Mouse (Mus musculus): Measurements from ENCODE around the gene Shb. TPM values are rescaled to one million over a fixed set of nuclear protein-coding genes. Genes with fewer than 3 reads are reported as not detected.

Shb gene
- 6.6 and 8.3 TPM in 2 replicates for polyA plus RNA-seq (2016; fragmentation: Nextera tagmentation; extraction: Ambion mirVana)

DNA sequence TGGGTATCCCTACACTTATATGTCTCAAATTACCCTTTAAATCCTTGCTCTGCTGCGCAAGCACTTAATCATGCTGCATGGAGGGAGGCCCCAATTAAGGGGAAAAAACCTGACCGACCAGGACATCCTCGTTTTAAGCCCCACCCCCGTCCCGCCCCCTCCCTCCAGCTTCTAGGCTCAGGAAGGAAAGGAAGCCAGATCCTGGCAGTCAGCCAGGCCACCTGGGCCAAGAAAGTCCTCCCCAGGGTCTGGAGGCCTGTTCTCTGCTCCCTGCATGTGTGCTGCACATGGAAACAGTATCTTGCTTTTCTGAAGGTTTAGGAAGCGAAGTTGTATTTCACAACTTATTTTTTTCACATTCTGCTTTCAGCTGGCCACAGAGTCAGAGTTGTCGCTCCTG, at the start of gene Shb:
Shb (minus strand) TSS at position 96 of the 400 bp plus-strand sequence.
- Histone ChIP-seq H3K36me3 (no peaks in the 10 kb centered on the region), H3K4me1 (replicated peaks) (peaks cover 61% of the 10 kb centered on the region), H3K4me3 (replicated peaks) (peak within 1 kb of the TSS; percentile 61), H3K27ac (peak within 1 kb of the TSS; percentile 94), H3K9me3 (no peaks in the 10 kb centered on the region), H3K9ac (replicated peaks) (no peak within 1 kb of the TSS), H3K4me2 (peak within 1 kb of the TSS; percentile 95), H3K27me3 (no peaks in the 10 kb centered on the region)
- WGBS = 1% methylated on average over 7 of the region's 7 CpGs
- ATAC-seq (ENCODE audit: insufficient number of reproducible peaks, insufficient read depth, low FRiP score, low TSS enrichment, low read depth) = peak; percentile 56; the same call in 1 of the 2 replicates

- H3K4me3 ChIP-seq (replicated peaks) = no peak overlapping the region
- no peaks in the 10 kb centered on the region for H3K9me3 ChIP-seq
- ATAC-seq (ENCODE audit: insufficient number of reproducible peaks, insufficient read depth, low FRiP score, low TSS enrichment, low read depth) = no peak
- H3K4me1 ChIP-seq (replicated peaks) = peaks cover 34% of the 10 kb centered on the region
- no peaks in the 10 kb centered on the region for H3K36me3 ChIP-seq
- peaks cover 29% of the 10 kb centered on the region for H3K27me3 ChIP-seq
- 82% methylated on average over 6 of the region's 6 CpGs for WGBS
- no peak overlapping the region for H3K4me2 ChIP-seq
- no peak overlapping the region for H3K9ac ChIP-seq (replicated peaks)
- H3K27ac ChIP-seq = no peak overlapping the region
Measured at GRCm38 (mm10) chr4:45581095-45581494, 48.8 kb upstream of the Shb start.

DNA sequence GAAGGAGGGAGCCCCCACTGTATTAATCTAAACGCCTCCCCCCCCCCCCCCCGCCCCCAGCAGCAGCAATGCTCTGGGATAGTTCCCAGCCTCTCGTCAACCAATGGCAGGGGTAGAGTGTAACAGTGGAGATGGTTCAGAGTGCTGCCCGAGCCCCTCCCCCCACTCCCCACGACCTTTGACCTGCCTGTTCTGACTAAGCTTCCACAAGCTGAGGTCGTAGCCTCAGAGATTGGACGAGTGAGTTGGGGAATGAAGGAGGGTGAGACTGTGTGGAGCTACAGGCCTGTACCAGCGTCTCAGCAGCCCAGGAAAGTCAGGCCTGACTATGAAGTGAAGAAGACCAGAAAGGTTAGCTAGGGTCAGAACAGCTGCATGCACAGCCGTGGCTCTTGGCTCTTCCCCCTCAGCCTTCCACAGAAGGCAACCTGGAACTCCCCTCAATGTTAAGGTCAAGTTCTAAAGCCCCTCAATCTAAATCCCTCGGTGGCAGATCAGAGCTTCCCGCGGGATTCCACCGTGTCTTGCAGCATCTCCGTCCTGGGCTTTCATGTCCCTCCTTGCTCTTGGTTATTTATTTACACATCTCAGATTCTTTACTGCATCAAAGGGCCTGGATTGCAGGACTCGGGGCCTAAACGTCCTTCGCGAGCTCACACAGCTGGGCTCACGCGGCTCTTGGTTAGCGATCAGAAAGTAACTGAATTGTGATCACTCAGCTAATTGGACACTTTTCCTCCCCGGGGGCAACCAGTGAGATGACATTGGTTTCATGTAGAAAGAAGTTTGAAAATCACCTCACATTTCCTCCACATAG, 46.5 kb upstream of the Shb start:
- Histone ChIP-seq H3K4me2 (peak overlapping the region; percentile 2; the same call in 1 of the 2 replicates), H3K36me3 (no peaks in the 10 kb centered on the region), H3K9ac (replicated peaks) (no peak overlapping the region), H3K9me3 (no peaks in the 10 kb centered on the region), H3K27me3 (peaks cover 10% of the 10 kb centered on the region; the same call in 1 of the 2 replicates), H3K4me3 (replicated peaks) (no peak overlapping the region), H3K27ac (no peak overlapping the region), H3K4me1 (replicated peaks) (peaks cover 40% of the 10 kb centered on the region)
- ATAC-seq (ENCODE audit: insufficient number of reproducible peaks, insufficient read depth, low FRiP score, low TSS enrichment, low read depth) = no peak
- 12% methylated on average over 22 of the region's 22 CpGs for WGBS

DNA sequence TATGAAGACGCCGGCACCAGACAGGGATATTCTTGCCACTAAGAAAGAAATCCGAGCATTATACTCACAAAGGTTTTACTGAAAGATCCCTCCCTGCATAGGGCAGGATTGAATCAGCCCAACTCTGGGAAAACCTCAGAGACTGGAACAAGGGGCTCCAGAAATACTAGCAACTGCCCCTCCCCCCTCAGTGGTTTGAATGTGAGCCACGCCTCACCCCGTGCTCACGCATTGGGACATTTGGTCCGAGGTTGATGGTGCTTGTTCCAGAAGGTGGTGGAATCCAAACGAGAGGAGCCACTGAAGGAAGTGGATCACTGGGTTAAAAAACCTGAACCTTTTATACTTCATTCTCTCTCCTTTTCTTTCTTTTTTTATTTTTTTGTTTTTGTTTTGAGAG, 45.4 kb upstream of the Shb start:
- H3K4me2 ChIP-seq = no peak overlapping the region
- no peak overlapping the region for H3K27ac ChIP-seq
- ATAC-seq (ENCODE audit: insufficient number of reproducible peaks, insufficient read depth, low FRiP score, low TSS enrichment, low read depth) = no peak
- peaks cover 39% of the 10 kb centered on the region for H3K4me1 ChIP-seq (replicated peaks)
- 55% methylated on average over 8 of the region's 8 CpGs for WGBS
- H3K4me3 ChIP-seq (replicated peaks) = no peak overlapping the region
- no peaks in the 10 kb centered on the region for H3K36me3 ChIP-seq
- no peaks in the 10 kb centered on the region for H3K9me3 ChIP-seq
- no peak overlapping the region for H3K9ac ChIP-seq (replicated peaks)
- H3K27me3 ChIP-seq = peaks cover 10% of the 10 kb centered on the region; the same call in 1 of the 2 replicates

GRCm38 (mm10) chr4:45574614-45575169, 42.4 kb upstream of the Shb start:
- Histone ChIP-seq H3K9ac (replicated peaks) (no peak overlapping the region), H3K4me1 (replicated peaks) (peaks cover 26% of the 10 kb centered on the region), H3K4me3 (replicated peaks) (no peak overlapping the region), H3K27me3 (no peaks in the 10 kb centered on the region), H3K36me3 (no peaks in the 10 kb centered on the region), H3K9me3 (no peaks in the 10 kb centered on the region), H3K27ac (no peak overlapping the region), H3K4me2 (peak overlapping the region; percentile 13; the same call in 1 of the 2 replicates)
- 58% methylated on average over 15 of the region's 15 CpGs for WGBS
- ATAC-seq (ENCODE audit: insufficient number of reproducible peaks, insufficient read depth, low FRiP score, low TSS enrichment, low read depth) = no peak

GRCm38 (mm10) chr4:45569521-45569920, 37.3 kb upstream of the Shb start:
- H3K9ac ChIP-seq (replicated peaks) = no peak overlapping the region
- no peak for ATAC-seq (ENCODE audit: insufficient number of reproducible peaks, insufficient read depth, low FRiP score, low TSS enrichment, low read depth)
- H3K27me3 ChIP-seq = no peaks in the 10 kb centered on the region
- WGBS = 65% methylated on average over 5 of the region's 5 CpGs
- no peak overlapping the region for H3K4me2 ChIP-seq
- H3K4me3 ChIP-seq (replicated peaks) = no peak overlapping the region
- no peaks in the 10 kb centered on the region; the same call in 1 of the 2 replicates for H3K4me1 ChIP-seq (replicated peaks)
- no peaks in the 10 kb centered on the region for H3K36me3 ChIP-seq
- H3K27ac ChIP-seq = no peak overlapping the region
- no peaks in the 10 kb centered on the region for H3K9me3 ChIP-seq

DNA sequence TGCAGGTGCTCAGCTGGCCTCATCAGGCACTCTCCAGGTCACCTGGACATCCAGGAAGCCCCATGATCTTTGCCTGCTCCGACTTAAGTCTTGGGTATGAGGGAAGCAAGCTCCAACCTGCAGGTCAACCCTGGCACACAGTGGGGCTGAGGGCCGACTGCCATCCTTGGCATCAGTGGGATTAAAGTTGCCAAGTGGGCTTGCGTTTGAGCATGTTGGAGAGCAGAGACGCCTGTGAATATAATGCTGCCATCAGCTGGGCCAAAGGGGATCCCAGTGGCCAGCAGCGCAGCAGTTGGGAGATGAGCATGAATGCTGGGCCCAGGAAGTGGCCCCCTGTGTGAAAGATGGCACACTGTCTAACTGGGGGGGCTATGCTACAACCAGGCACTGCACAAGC, 25.9 kb upstream of the Shb start:
- H3K27me3 ChIP-seq = no peaks in the 10 kb centered on the region; the same call in 1 of the 2 replicates
- no peak overlapping the region for H3K27ac ChIP-seq
- H3K9me3 ChIP-seq = no peaks in the 10 kb centered on the region
- no peak overlapping the region for H3K4me2 ChIP-seq
- no peak for ATAC-seq (ENCODE audit: insufficient number of reproducible peaks, insufficient read depth, low FRiP score, low TSS enrichment, low read depth)
- no peaks in the 10 kb centered on the region for H3K36me3 ChIP-seq
- no peaks in the 10 kb centered on the region for H3K4me1 ChIP-seq (replicated peaks)
- H3K9ac ChIP-seq (replicated peaks) = no peak overlapping the region
- no peak overlapping the region for H3K4me3 ChIP-seq (replicated peaks)
- WGBS = 84% methylated on average over 5 of the region's 5 CpGs

DNA sequence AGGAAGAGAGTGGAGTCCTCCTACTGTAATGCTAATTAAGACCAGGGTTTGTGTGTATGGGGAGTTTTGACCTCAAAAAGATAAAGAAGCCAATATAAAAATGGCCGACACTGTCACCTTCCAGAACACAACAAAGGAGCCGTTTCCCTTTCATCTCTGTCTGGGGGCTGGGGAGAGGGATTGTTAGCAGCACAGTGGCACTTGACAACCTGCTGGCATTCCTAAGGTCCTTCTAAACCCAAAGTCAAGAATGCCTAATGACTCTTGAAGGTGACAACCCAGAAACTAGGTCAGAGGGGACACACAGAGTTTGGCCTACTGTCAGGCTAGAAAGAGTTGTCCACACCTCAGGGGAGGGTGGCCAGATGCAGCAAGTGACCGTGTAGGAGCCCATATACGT, 20.3 kb upstream of the Shb start:
- H3K27me3 ChIP-seq = no peaks in the 10 kb centered on the region
- H3K4me1 ChIP-seq (replicated peaks) = 0 out of 2 replicates have a peak, but pooled peaks cover 10% of the 10 kb centered on the region
- no peak overlapping the region for H3K4me2 ChIP-seq
- ATAC-seq (ENCODE audit: insufficient number of reproducible peaks, insufficient read depth, low FRiP score, low TSS enrichment, low read depth) = no peak
- no peak overlapping the region for H3K9ac ChIP-seq (replicated peaks)
- H3K27ac ChIP-seq = no peak overlapping the region
- H3K36me3 ChIP-seq = no peaks in the 10 kb centered on the region
- 20% methylated on average over 4 of the region's 4 CpGs for WGBS
- H3K9me3 ChIP-seq = no peaks in the 10 kb centered on the region
- no peak overlapping the region for H3K4me3 ChIP-seq (replicated peaks)

DNA sequence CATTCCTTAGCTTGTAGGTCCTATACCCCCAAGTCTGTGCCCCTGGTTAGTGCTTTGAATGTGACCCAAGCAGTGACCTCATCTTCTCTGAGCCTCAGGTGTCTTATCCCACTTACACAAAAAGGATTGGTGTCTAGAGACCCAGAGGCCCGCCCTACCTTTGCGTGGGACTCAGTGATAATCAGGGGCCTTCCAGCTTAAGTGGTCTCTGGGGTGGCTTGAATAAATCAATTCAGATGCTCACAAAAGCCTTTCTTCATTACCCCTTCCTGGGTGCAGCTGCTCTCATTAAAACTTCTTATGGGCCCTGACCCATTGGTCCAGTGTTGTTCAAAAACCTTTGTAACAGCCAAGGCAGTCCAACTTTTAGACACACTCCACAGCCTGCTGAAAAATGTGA, 18.7 kb upstream of the Shb start:
- no peak overlapping the region for H3K4me3 ChIP-seq (replicated peaks)
- no peak overlapping the region for H3K27ac ChIP-seq
- H3K27me3 ChIP-seq = no peaks in the 10 kb centered on the region
- 49% methylated on average over 2 of the region's 2 CpGs for WGBS
- H3K4me1 ChIP-seq (replicated peaks) = peaks cover 12% of the 10 kb centered on the region; the same call in 1 of the 2 replicates
- ATAC-seq (ENCODE audit: insufficient number of reproducible peaks, insufficient read depth, low FRiP score, low TSS enrichment, low read depth) = no peak
- H3K36me3 ChIP-seq = no peaks in the 10 kb centered on the region
- H3K9me3 ChIP-seq = no peaks in the 10 kb centered on the region
- no peak overlapping the region for H3K9ac ChIP-seq (replicated peaks)
- no peak overlapping the region for H3K4me2 ChIP-seq

GRCm38 (mm10) chr4:45549514-45549913, 17.2 kb upstream of the Shb start:
- Histone ChIP-seq H3K4me2 (no peak overlapping the region), H3K27me3 (no peaks in the 10 kb centered on the region), H3K27ac (no peak overlapping the region), H3K9ac (replicated peaks) (no peak overlapping the region), H3K36me3 (no peaks in the 10 kb centered on the region), H3K9me3 (0 out of 2 replicates have a peak, but pooled peaks cover 3% of the 10 kb centered on the region), H3K4me1 (replicated peaks) (peaks cover 16% of the 10 kb centered on the region; the same call in 1 of the 2 replicates), H3K4me3 (replicated peaks) (no peak overlapping the region)
- WGBS = 79% methylated on average over 5 of the region's 5 CpGs
- ATAC-seq (ENCODE audit: insufficient number of reproducible peaks, insufficient read depth, low FRiP score, low TSS enrichment, low read depth) = no peak

DNA sequence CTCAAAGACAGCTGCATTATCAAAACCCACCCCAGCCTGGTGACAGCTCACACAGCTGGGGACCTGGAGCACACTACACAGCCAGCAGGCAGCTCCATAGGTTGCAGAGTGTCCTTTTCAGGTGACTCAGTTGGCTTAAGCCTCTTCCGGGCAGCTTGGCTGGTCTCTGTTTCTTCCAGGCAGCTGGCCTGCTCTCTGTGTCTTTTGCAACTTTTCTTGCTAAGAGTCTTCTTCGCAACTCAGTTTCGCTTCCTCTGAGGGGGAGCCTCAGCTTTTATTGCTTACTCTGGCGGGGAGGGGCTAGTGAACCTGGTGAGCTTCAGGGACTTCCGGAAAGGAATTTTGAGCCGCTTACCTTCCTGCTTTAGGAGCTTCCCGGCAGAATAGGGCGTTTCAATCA, 13.6 kb upstream of the Shb start:
- no peak overlapping the region for H3K4me3 ChIP-seq (replicated peaks)

More for the DNA sequence above, 13.6 kb upstream of the Shb start:
- Histone ChIP-seq H3K4me2 (no peak overlapping the region), H3K27ac (no peak overlapping the region), H3K27me3 (no peaks in the 10 kb centered on the region; the same call in 1 of the 2 replicates), H3K4me1 (replicated peaks) (peaks cover 15% of the 10 kb centered on the region; the same call in 1 of the 2 replicates), H3K36me3 (no peaks in the 10 kb centered on the region), H3K9ac (replicated peaks) (no peak overlapping the region), H3K9me3 (0 out of 2 replicates have a peak, but pooled peaks cover 3% of the 10 kb centered on the region)
- 45% methylated on average over 8 of the region's 8 CpGs for WGBS
- ATAC-seq (ENCODE audit: insufficient number of reproducible peaks, insufficient read depth, low FRiP score, low TSS enrichment, low read depth) = no peak

All from limb, embryonic 12.5 days (tissue).